Mouse (Mus musculus) embryonic fibroblast, embryonic 13.5 days (primary cell): ENCODE results near the gene Vcam1.

ENCODE experiments used
- CTCF ChIP-seq: IDR thresholded peaks from 2 replicates; pipeline ENCODE4 v1.5.1; 2011; ENCODE audit warnings: mild to moderate bottlenecking, control low read depth, low read length, moderate library complexity, borderline replicate concordance; ENCODE audit not compliant: insufficient read depth
- POLR2A ChIP-seq: IDR thresholded peaks from 2 replicates; pipeline ENCODE4 v1.6.1; 2011; ENCODE audit warnings: low read depth, mild to moderate bottlenecking, control low read depth, low read length, moderate library complexity

GRCm38 (mm10) chr3:116175106-116175505 is 45.6 kb upstream of the Vcam1 start:
- TF ChIP-seq CTCF (no peak), POLR2A (no peak)
